Mouse (Mus musculus) thymus, adult 2 months (tissue): ENCODE data around the gene Map4k5. TPM values are rescaled to one million over a fixed set of nuclear protein-coding genes. Genes with fewer than 3 reads are reported as not detected.

Source experiments
- DNase-seq: peaks from one replicate; pipeline ENCODE4 v3.0.0; 2021
- H3K27ac ChIP-seq: fragments of 200-500 bp; 2 replicates; pipeline ENCODE4 v1.5.1; 2012; ENCODE audit warnings: low read length, control low read depth; ENCODE audit not compliant: control insufficient read depth, insufficient read depth
- H3K27me3 ChIP-seq: fragments of 200-500 bp; 2 replicates; pipeline ENCODE4 v1.6.1; 2012; ENCODE audit warnings: mild to moderate bottlenecking, low read length, moderate library complexity, mixed read lengths; ENCODE audit not compliant: control insufficient read depth, insufficient read depth
- H3K36me3 ChIP-seq: fragments of 200-500 bp; 2 replicates; pipeline ENCODE4 v1.6.1; 2012; ENCODE audit warnings: mild to moderate bottlenecking, low read length, moderate library complexity; ENCODE audit not compliant: control insufficient read depth, insufficient read depth
- H3K4me1 ChIP-seq: fragments of 200-500 bp; replicated peaks from 2 replicates; pipeline ENCODE4 v1.6.1; 2012; ENCODE audit warnings: low read length; ENCODE audit not compliant: control insufficient read depth, insufficient read depth
- H3K4me3 ChIP-seq: fragments of 200-500 bp; 2 replicates; pipeline ENCODE4 v1.5.1; 2012; ENCODE audit warnings: mild to moderate bottlenecking, low read length, control low read depth, moderate library complexity; ENCODE audit not compliant: control insufficient read depth, insufficient read depth
- CTCF ChIP-seq: fragments of 200-500 bp; IDR thresholded peaks from 2 replicates; pipeline ENCODE4 v1.5.1; 2012; ENCODE audit warnings: mild to moderate bottlenecking, control low read depth, low read length, moderate library complexity, borderline replicate concordance; ENCODE audit not compliant: control insufficient read depth, poor library complexity, insufficient read depth; ENCODE audit errors: extremely low read depth
- POLR2A ChIP-seq: fragments of 200-500 bp; IDR thresholded peaks from 2 replicates; pipeline ENCODE4 v1.6.1; 2012; ENCODE audit warnings: mild to moderate bottlenecking, low read length, control low read depth, moderate library complexity; ENCODE audit not compliant: control insufficient read depth, poor library complexity, insufficient read depth; ENCODE audit errors: extremely low read depth
- WGBS: fragments of 180-500 bp; shearing (Covaris S2); methylation state at CpG from one replicate; pipeline ENCODE4 v1.1.7; 2018; 5-methylcytosine and 5-hydroxymethylcytosine counted together
- polyA plus RNA-seq: library from polyadenylated mRNA; depleted of rRNA; stranded (reverse); fragments of >200 nt; gene quantifications from 2 replicates; pipeline ENCODE4 v1.2.3, GENCODE M21; 2012

Map4k5 gene
- polyA plus RNA-seq, 1 experiment = 11.3 TPM

- H3K36me3 ChIP-seq = no peaks in the 10 kb centered on the region
- H3K4me3 ChIP-seq = no peak overlapping the region
- 92% methylated on average over 10 of the region's 10 CpGs for WGBS
- H3K4me1 ChIP-seq = no peaks in the 10 kb centered on the region
- no peak overlapping the region for H3K27ac ChIP-seq
- DNase-seq = no peak
- no peak for TF ChIP-seq CTCF
- no peak for TF ChIP-seq POLR2A
- H3K27me3 ChIP-seq = no peaks in the 10 kb centered on the region
These were observed 126.7 kb downstream of the Map4k5 start for GRCm38 (mm10) chr12:69766185-69766904.

- H3K27ac ChIP-seq = no peak overlapping the region
- H3K36me3 ChIP-seq = no peaks in the 10 kb centered on the region
- 91% methylated on average over 9 of the region's 9 CpGs for WGBS
- no peaks in the 10 kb centered on the region for H3K4me1 ChIP-seq
- H3K4me3 ChIP-seq = no peak overlapping the region
- H3K27me3 ChIP-seq = no peaks in the 10 kb centered on the region
- no peak for TF ChIP-seq POLR2A
- no peak for TF ChIP-seq CTCF
- DNase-seq = no peak
These were observed 127.5 kb downstream of the Map4k5 start for GRCm38 (mm10) chr12:69765543-69765942.

GRCm38 (mm10) chr12:69761603-69762002 is 131.4 kb downstream of the Map4k5 start:
- 97% methylated on average over 2 of the region's 2 CpGs for WGBS
- Histone ChIP-seq H3K27me3 (no peaks in the 10 kb centered on the region; the same call in 1 of the 2 replicates), H3K4me1 (peaks cover 2% of the 10 kb centered on the region; the same call in 1 of the 2 replicates), H3K4me3 (no peak overlapping the region), H3K27ac (no peak overlapping the region), H3K36me3 (no peaks in the 10 kb centered on the region)
- TF ChIP-seq POLR2A (no peak), CTCF (no peak)
- DNase-seq = no peak

GRCm38 (mm10) chr12:69760743-69761406 is 132.1 kb downstream of the Map4k5 start:
- H3K27me3 ChIP-seq = no peaks in the 10 kb centered on the region; the same call in 1 of the 2 replicates
- DNase-seq = no peak
- 92% methylated on average over 20 of the region's 20 CpGs for WGBS
- TF ChIP-seq POLR2A (no peak), CTCF (no peak)
- peaks cover 2% of the 10 kb centered on the region; the same call in 1 of the 2 replicates for H3K4me1 ChIP-seq
- no peaks in the 10 kb centered on the region for H3K36me3 ChIP-seq
- no peak overlapping the region for H3K4me3 ChIP-seq
- no peak overlapping the region for H3K27ac ChIP-seq

GRCm38 (mm10) chr12:69760014-69760413 is 133.0 kb downstream of the Map4k5 start:
- Histone ChIP-seq H3K36me3 (no peaks in the 10 kb centered on the region), H3K27ac (no peak overlapping the region), H3K4me3 (no peak overlapping the region), H3K27me3 (no peaks in the 10 kb centered on the region; the same call in 1 of the 2 replicates), H3K4me1 (peaks cover 2% of the 10 kb centered on the region; the same call in 1 of the 2 replicates)
- WGBS = 92% methylated on average over 6 of the region's 6 CpGs
- TF ChIP-seq POLR2A (no peak), CTCF (no peak)
- no peak for DNase-seq

GRCm38 (mm10) chr12:69759267-69759885 is 133.6 kb downstream of the Map4k5 start:
- Histone ChIP-seq H3K36me3 (no peaks in the 10 kb centered on the region), H3K4me3 (no peak overlapping the region), H3K27me3 (no peaks in the 10 kb centered on the region; the same call in 1 of the 2 replicates), H3K27ac (no peak overlapping the region), H3K4me1 (peaks cover 2% of the 10 kb centered on the region; the same call in 1 of the 2 replicates)
- no peak for DNase-seq
- no peak for TF ChIP-seq POLR2A
- no peak for TF ChIP-seq CTCF
- WGBS = 69% methylated on average over 7 of the region's 7 CpGs
